Mouse (Mus musculus): ENCODE measurements around the gene Grb10.

- TF ChIP-seq CTCF (IDR thresholded peaks at IDR 0.05; ENCODE audit: low read depth, low read length) (no peak), GATA1 (IDR thresholded peaks at IDR 0.05; ENCODE audit: borderline replicate concordance, low read length) (no peak), GATA2 (IDR thresholded peaks at IDR 0.05; ENCODE audit: borderline replicate concordance, low read depth, low read length) (no peak), POLR2AphosphoS5 (IDR thresholded peaks at IDR 0.05; ENCODE audit: insufficient replicate concordance, low read depth, low read length) (no peak)
Observed at GRCm38 (mm10) chr11:11944082-11944349, 94.5 kb downstream of the Grb10 start.
